Mouse (Mus musculus) adrenal gland, postnatal 10 days (tissue): ENCODE data around the gene Pkd1l2. TPM values are rescaled to one million over a fixed set of nuclear protein-coding genes. Genes with fewer than 3 reads are reported as not detected.

Experiments
- DNase-seq: peaks from one replicate; pipeline ENCODE4 v3.0.0; 2021; ENCODE audit warnings: mixed read lengths
- long read RNA-seq, 2 experiments: library from polyadenylated mRNA; stranded (forward); transcript quantifications; one replicate each; pipeline ENCODE4 v2.0.0; 2021
- total RNA-seq, 2 experiments: library from RNA; stranded (reverse); gene quantifications; 2 replicates each; pipeline ENCODE4 v1.2.3; 2021

Gene Pkd1l2
- total RNA-seq: under 1 TPM; 0.36 to 0.94 TPM
- long read RNA-seq, experiment 1, partial matches to known transcripts: 0 of 1 reads
- long read RNA-seq, experiment 1, other reads (novel, unspliced or antisense): 1 of 1 reads
- long read RNA-seq, experiment 2, partial matches to known transcripts: 0 of 3 reads
- long read RNA-seq, experiment 2, other reads (novel, unspliced or antisense): 3 of 3 reads

- no peak for DNase-seq
Observed at GRCm38 (mm10) chr8:117082399-117082872, at the start of gene Pkd1l2. TSS of gene Pkd1l2 (minus strand) at chr8:117082449.

- DNase-seq: no peak
Observed at GRCm38 (mm10) chr8:117127063-117127462, 44.8 kb upstream of the Pkd1l2 start.

- no peak for DNase-seq
Observed at GRCm38 (mm10) chr8:117126411-117126810, 44.2 kb upstream of the Pkd1l2 start.

GRCm38 (mm10) chr8:117125854-117126253 is 43.6 kb upstream of the Pkd1l2 start:
- DNase-seq: no peak

GRCm38 (mm10) chr8:117123850-117124633 is 41.8 kb upstream of the Pkd1l2 start:
- no peak for DNase-seq

GRCm38 (mm10) chr8:117121277-117121676 is 39.0 kb upstream of the Pkd1l2 start:
- DNase-seq: no peak

GRCm38 (mm10) chr8:117118409-117118808 is 36.2 kb upstream of the Pkd1l2 start:
- no peak for DNase-seq

- DNase-seq: no peak
Observed at GRCm38 (mm10) chr8:117116534-117116933, 34.3 kb upstream of the Pkd1l2 start.

GRCm38 (mm10) chr8:117115676-117116446 is 33.6 kb upstream of the Pkd1l2 start:
- DNase-seq: peak; percentile 45

- no peak for DNase-seq
Observed at GRCm38 (mm10) chr8:117115094-117115493, 32.8 kb upstream of the Pkd1l2 start.

- DNase-seq: no peak
Observed at GRCm38 (mm10) chr8:117112261-117112660, 30.0 kb upstream of the Pkd1l2 start.

- DNase-seq: no peak
Observed at GRCm38 (mm10) chr8:117111641-117112040, 29.4 kb upstream of the Pkd1l2 start.

- peak; percentile 83 for DNase-seq
Observed at GRCm38 (mm10) chr8:117109801-117110390, 27.6 kb upstream of the Pkd1l2 start.

GRCm38 (mm10) chr8:117109018-117109711 is 26.9 kb upstream of the Pkd1l2 start:
- DNase-seq: no peak

GRCm38 (mm10) chr8:117107533-117107932 is 25.3 kb upstream of the Pkd1l2 start:
- DNase-seq: peak; percentile 82

GRCm38 (mm10) chr8:117097564-117098191 is 15.4 kb upstream of the Pkd1l2 start:
- DNase-seq: peak; percentile 33

- DNase-seq: no peak
Observed at GRCm38 (mm10) chr8:117097051-117097563, 14.9 kb upstream of the Pkd1l2 start.

GRCm38 (mm10) chr8:117095647-117096046 is 13.4 kb upstream of the Pkd1l2 start, which contains the start of gene Bco1:
TSS of gene Bco1 (plus strand) at chr8:117095854.
- DNase-seq: no peak

- peak; percentile 38 for DNase-seq
Observed at GRCm38 (mm10) chr8:117094053-117094452, 11.8 kb upstream of the Pkd1l2 start.

GRCm38 (mm10) chr8:117089802-117090201 is 7.6 kb upstream of the Pkd1l2 start:
- no peak for DNase-seq

- DNase-seq: no peak
Observed at GRCm38 (mm10) chr8:117087036-117087435, 4.8 kb upstream of the Pkd1l2 start.
